Mouse (Mus musculus): ENCODE data around the gene Neb. TPM values are rescaled to one million over a fixed set of nuclear protein-coding genes. Genes with fewer than 3 reads are reported as not detected.

Neb gene
- polyA plus RNA-seq, 1 experiment = 0.74 TPM

GRCm38 (mm10) chr2:52227584-52227983, 150.7 kb downstream of the Neb start:
- H3K27me3 ChIP-seq (ENCODE audit: control insufficient read depth, insufficient read depth, low read length) = no peaks in the 10 kb centered on the region
- no peak overlapping the region for H3K4me3 ChIP-seq (ENCODE audit: control insufficient read depth, low read depth, low read length)
- no peak overlapping the region for H3K27ac ChIP-seq (ENCODE audit: control insufficient read depth, insufficient read depth, low read depth, low read length)
- TF ChIP-seq CTCF (IDR thresholded peaks at IDR 0.05; ENCODE audit: control insufficient read depth, insufficient read depth, insufficient replicate concordance, low read depth, low read length) = no peak
- no peak for TF ChIP-seq POLR2A (IDR thresholded peaks at IDR 0.05; ENCODE audit: control insufficient read depth, low read depth, low read length)
- H3K36me3 ChIP-seq (ENCODE audit: control insufficient read depth, insufficient read depth, low read length) = no peaks in the 10 kb centered on the region
- H3K4me1 ChIP-seq (ENCODE audit: control insufficient read depth, insufficient read depth, low read length) = no peaks in the 10 kb centered on the region

GRCm38 (mm10) chr2:52224366-52224765, 153.9 kb downstream of the Neb start:
- Histone ChIP-seq H3K4me1 (ENCODE audit: control insufficient read depth, insufficient read depth, low read length) (no peaks in the 10 kb centered on the region), H3K36me3 (ENCODE audit: control insufficient read depth, insufficient read depth, low read length) (no peaks in the 10 kb centered on the region), H3K4me3 (ENCODE audit: control insufficient read depth, low read depth, low read length) (no peak overlapping the region), H3K27ac (ENCODE audit: control insufficient read depth, insufficient read depth, low read depth, low read length) (no peak overlapping the region), H3K27me3 (ENCODE audit: control insufficient read depth, insufficient read depth, low read length) (no peaks in the 10 kb centered on the region)
- TF ChIP-seq POLR2A (IDR thresholded peaks at IDR 0.05; ENCODE audit: control insufficient read depth, low read depth, low read length) (no peak), CTCF (IDR thresholded peaks at IDR 0.05; ENCODE audit: control insufficient read depth, insufficient read depth, insufficient replicate concordance, low read depth, low read length) (no peak)

GRCm38 (mm10) chr2:52220074-52220473, 158.2 kb downstream of the Neb start:
- no peak overlapping the region for H3K4me3 ChIP-seq (ENCODE audit: control insufficient read depth, low read depth, low read length)
- no peaks in the 10 kb centered on the region for H3K4me1 ChIP-seq (ENCODE audit: control insufficient read depth, insufficient read depth, low read length)
- H3K27me3 ChIP-seq (ENCODE audit: control insufficient read depth, insufficient read depth, low read length) = no peaks in the 10 kb centered on the region
- no peaks in the 10 kb centered on the region for H3K36me3 ChIP-seq (ENCODE audit: control insufficient read depth, insufficient read depth, low read length)
- H3K27ac ChIP-seq (ENCODE audit: control insufficient read depth, insufficient read depth, low read depth, low read length) = no peak overlapping the region
- TF ChIP-seq POLR2A (IDR thresholded peaks at IDR 0.05; ENCODE audit: control insufficient read depth, low read depth, low read length) = no peak
- TF ChIP-seq CTCF (IDR thresholded peaks at IDR 0.05; ENCODE audit: control insufficient read depth, insufficient read depth, insufficient replicate concordance, low read depth, low read length) = no peak

GRCm38 (mm10) chr2:52215945-52216344, 162.3 kb downstream of the Neb start:
- Histone ChIP-seq H3K4me3 (ENCODE audit: control insufficient read depth, low read depth, low read length) (no peak overlapping the region), H3K36me3 (ENCODE audit: control insufficient read depth, insufficient read depth, low read length) (no peaks in the 10 kb centered on the region), H3K27ac (ENCODE audit: control insufficient read depth, insufficient read depth, low read depth, low read length) (no peak overlapping the region), H3K4me1 (ENCODE audit: control insufficient read depth, insufficient read depth, low read length) (no peaks in the 10 kb centered on the region), H3K27me3 (ENCODE audit: control insufficient read depth, insufficient read depth, low read length) (no peaks in the 10 kb centered on the region)
- TF ChIP-seq CTCF (IDR thresholded peaks at IDR 0.05; ENCODE audit: control insufficient read depth, insufficient read depth, insufficient replicate concordance, low read depth, low read length) = no peak
- TF ChIP-seq POLR2A (IDR thresholded peaks at IDR 0.05; ENCODE audit: control insufficient read depth, low read depth, low read length) = no peak

- Histone ChIP-seq H3K4me1 (ENCODE audit: control insufficient read depth, insufficient read depth, low read length) (no peaks in the 10 kb centered on the region), H3K27me3 (ENCODE audit: control insufficient read depth, insufficient read depth, low read length) (no peaks in the 10 kb centered on the region), H3K36me3 (ENCODE audit: control insufficient read depth, insufficient read depth, low read length) (no peaks in the 10 kb centered on the region), H3K4me3 (ENCODE audit: control insufficient read depth, low read depth, low read length) (no peak overlapping the region), H3K27ac (ENCODE audit: control insufficient read depth, insufficient read depth, low read depth, low read length) (no peak overlapping the region)
- TF ChIP-seq POLR2A (IDR thresholded peaks at IDR 0.05; ENCODE audit: control insufficient read depth, low read depth, low read length) = no peak
- no peak for TF ChIP-seq CTCF (IDR thresholded peaks at IDR 0.05; ENCODE audit: control insufficient read depth, insufficient read depth, insufficient replicate concordance, low read depth, low read length)
These were observed 165.7 kb downstream of the Neb start for GRCm38 (mm10) chr2:52212561-52212961.

- H3K4me3 ChIP-seq (ENCODE audit: control insufficient read depth, low read depth, low read length) = no peak overlapping the region
- no peaks in the 10 kb centered on the region for H3K36me3 ChIP-seq (ENCODE audit: control insufficient read depth, insufficient read depth, low read length)
- no peaks in the 10 kb centered on the region for H3K27me3 ChIP-seq (ENCODE audit: control insufficient read depth, insufficient read depth, low read length)
- TF ChIP-seq POLR2A (IDR thresholded peaks at IDR 0.05; ENCODE audit: control insufficient read depth, low read depth, low read length) = no peak
- no peak for TF ChIP-seq CTCF (IDR thresholded peaks at IDR 0.05; ENCODE audit: control insufficient read depth, insufficient read depth, insufficient replicate concordance, low read depth, low read length)
- H3K4me1 ChIP-seq (ENCODE audit: control insufficient read depth, insufficient read depth, low read length) = no peaks in the 10 kb centered on the region
- no peak overlapping the region for H3K27ac ChIP-seq (ENCODE audit: control insufficient read depth, insufficient read depth, low read depth, low read length)
These were observed 166.8 kb downstream of the Neb start for GRCm38 (mm10) chr2:52211358-52211899.

- H3K27me3 ChIP-seq (ENCODE audit: control insufficient read depth, insufficient read depth, low read length) = no peaks in the 10 kb centered on the region
- no peak for TF ChIP-seq POLR2A (IDR thresholded peaks at IDR 0.05; ENCODE audit: control insufficient read depth, low read depth, low read length)
- no peak for TF ChIP-seq CTCF (IDR thresholded peaks at IDR 0.05; ENCODE audit: control insufficient read depth, insufficient read depth, insufficient replicate concordance, low read depth, low read length)
- no peaks in the 10 kb centered on the region for H3K4me1 ChIP-seq (ENCODE audit: control insufficient read depth, insufficient read depth, low read length)
These were observed 167.6 kb downstream of the Neb start for GRCm38 (mm10) chr2:52210685-52211084.

GRCm38 (mm10) chr2:52204992-52205391, 173.3 kb downstream of the Neb start:
- no peak overlapping the region for H3K27ac ChIP-seq (ENCODE audit: control insufficient read depth, insufficient read depth, low read depth, low read length)
- H3K27me3 ChIP-seq (ENCODE audit: control insufficient read depth, insufficient read depth, low read length) = no peaks in the 10 kb centered on the region
- H3K36me3 ChIP-seq (ENCODE audit: control insufficient read depth, insufficient read depth, low read length) = no peaks in the 10 kb centered on the region
- no peaks in the 10 kb centered on the region; the same call in 1 of the 2 replicates for H3K4me1 ChIP-seq (ENCODE audit: control insufficient read depth, insufficient read depth, low read length)
- no peak overlapping the region for H3K4me3 ChIP-seq (ENCODE audit: control insufficient read depth, low read depth, low read length)
- TF ChIP-seq POLR2A (IDR thresholded peaks at IDR 0.05; ENCODE audit: control insufficient read depth, low read depth, low read length) (no peak), CTCF (IDR thresholded peaks at IDR 0.05; ENCODE audit: control insufficient read depth, insufficient read depth, insufficient replicate concordance, low read depth, low read length) (no peak)

More at GRCm38 (mm10) chr2:52210685-52211084, 167.6 kb downstream of the Neb start:
- no peaks in the 10 kb centered on the region for H3K36me3 ChIP-seq (ENCODE audit: control insufficient read depth, insufficient read depth, low read length)
- no peak overlapping the region for H3K4me3 ChIP-seq (ENCODE audit: control insufficient read depth, low read depth, low read length)
- no peak overlapping the region for H3K27ac ChIP-seq (ENCODE audit: control insufficient read depth, insufficient read depth, low read depth, low read length)

Measured in testis, adult 2 months (tissue).